Mouse (Mus musculus) limb, embryonic 10.5 days (tissue): ENCODE results near the gene Mdga1. TPM values are rescaled to one million over a fixed set of nuclear protein-coding genes. Genes with fewer than 3 reads are reported as not detected.
A peak's percentile ranks its signal among the peaks of the same experiment; 100 is the strongest.
"Not testable (repeated sequence)": the region's sequence is repeated elsewhere in the genome, so short reads cannot be mapped to it uniquely, and the experiment has no call there.

Source experiments
- DNase-seq: peaks from one replicate; pipeline ENCODE4 v3.0.0-alpha.2; 2017; ENCODE audit warnings: low spot score
- H3K27ac ChIP-seq: fragments of 300-500 bp; sonication (generic); 2 replicates; pipeline ENCODE4 v1.5.1; 2016; ENCODE audit warnings: mild to moderate bottlenecking
- H3K27me3 ChIP-seq: fragments of 300-500 bp; sonication (generic); 2 replicates; pipeline ENCODE4 v1.6.1; 2016; ENCODE audit warnings: low read depth, mild to moderate bottlenecking; ENCODE audit not compliant: poor library complexity, severe bottlenecking
- H3K36me3 ChIP-seq: fragments of 300-500 bp; sonication (generic); 2 replicates; pipeline ENCODE4 v1.6.1; 2016; ENCODE audit warnings: mild to moderate bottlenecking, moderate library complexity
- H3K4me1 ChIP-seq: fragments of 300-500 bp; sonication (generic); 2 replicates; pipeline ENCODE4 v1.6.1; 2016
- H3K4me3 ChIP-seq: fragments of 300-500 bp; sonication (generic); 2 replicates; pipeline ENCODE4 v1.5.1; 2016; ENCODE audit warnings: mild to moderate bottlenecking, moderate library complexity
- H3K9me3 ChIP-seq: fragments of 300-500 bp; sonication (generic); replicated peaks from 2 replicates; pipeline ENCODE4 v1.6.1; 2016; ENCODE audit warnings: mild to moderate bottlenecking
- WGBS: fragments of 180-500 bp; shearing (Covaris S2); methylation state at CpG from one replicate; pipeline ENCODE4 v1.1.7; 2016; 5-methylcytosine and 5-hydroxymethylcytosine counted together
- polyA plus RNA-seq: library from polyadenylated mRNA; unstranded; fragments of >200 nt; fragmentation: Nextera tagmentation; extraction: Ambion mirVana; gene quantifications from 2 replicates; pipeline ENCODE4 v1.2.1, GENCODE M21; 2016

Gene Mdga1
- polyA plus RNA-seq, 1 experiment from 2014 or later: 4.0 TPM

DNA sequence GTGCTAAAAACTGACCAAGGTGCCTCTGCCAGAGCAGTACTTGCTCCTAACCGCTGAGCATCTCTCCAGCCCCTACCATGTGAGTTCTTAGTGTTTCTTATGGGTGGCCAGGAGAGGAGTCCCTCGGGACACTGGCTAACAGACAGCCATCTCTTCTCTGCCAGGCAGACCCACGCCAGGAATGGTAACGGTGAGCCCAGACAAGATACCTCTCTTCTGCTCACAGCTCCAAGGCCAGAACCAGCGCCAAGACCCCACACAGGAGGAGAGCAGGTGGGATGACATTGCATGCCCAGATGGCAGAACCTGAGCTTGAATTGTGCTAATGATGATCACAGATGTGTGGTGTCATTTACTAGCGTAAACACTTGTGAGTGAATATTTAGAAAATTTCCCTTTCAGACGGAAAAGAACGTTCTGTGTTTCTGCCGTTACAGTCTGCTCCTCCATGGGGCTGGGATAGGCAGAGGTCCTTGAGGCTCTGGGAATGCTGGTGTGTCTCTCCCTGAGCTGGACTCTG is 178.3 kb downstream of the Mdga1 start:
- no peak overlapping the region for H3K27ac ChIP-seq
- H3K9me3 ChIP-seq: no peaks in the 10 kb centered on the region; the same call in 1 of the 2 replicates
- H3K36me3 ChIP-seq: no peaks in the 10 kb centered on the region
- DNase-seq: no peak
- peaks cover 15% of the 10 kb centered on the region for H3K27me3 ChIP-seq
- WGBS: 88% methylated on average over 9 of the region's 9 CpGs
- H3K4me3 ChIP-seq: no peak overlapping the region
- H3K4me1 ChIP-seq: peaks cover 26% of the 10 kb centered on the region

DNA sequence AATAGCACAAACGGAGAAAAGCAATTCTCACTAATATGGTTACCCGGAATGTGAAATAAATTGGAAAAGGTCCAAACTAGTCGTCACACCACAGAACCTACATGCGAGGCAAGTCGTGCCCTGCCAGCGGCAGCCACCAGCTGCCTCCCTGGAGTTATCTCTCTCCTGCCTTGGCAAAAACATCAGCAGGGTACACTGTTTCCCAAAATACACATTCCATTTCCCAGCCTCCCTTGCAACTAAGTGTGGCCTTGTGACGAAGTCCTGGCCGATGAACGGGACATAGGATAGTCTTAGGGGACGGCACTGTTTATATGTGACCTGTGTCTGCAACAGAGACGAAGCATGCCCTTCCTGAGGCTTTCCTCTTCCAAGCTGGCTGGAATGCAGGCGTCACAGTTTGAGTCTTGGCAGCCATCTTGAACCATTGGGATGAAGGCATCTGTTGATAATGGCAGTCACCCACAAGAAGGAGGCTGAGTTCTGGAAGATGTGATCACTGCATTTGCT is 179.6 kb downstream of the Mdga1 start:
- H3K36me3 ChIP-seq: no peaks in the 10 kb centered on the region
- H3K4me3 ChIP-seq: no peak overlapping the region
- WGBS: 90% methylated on average over 12 of the region's 12 CpGs
- no peaks in the 10 kb centered on the region; the same call in 1 of the 2 replicates for H3K9me3 ChIP-seq
- H3K4me1 ChIP-seq: peaks cover 13% of the 10 kb centered on the region
- H3K27me3 ChIP-seq: peaks cover 15% of the 10 kb centered on the region
- H3K27ac ChIP-seq: no peak overlapping the region
- DNase-seq: no peak

DNA sequence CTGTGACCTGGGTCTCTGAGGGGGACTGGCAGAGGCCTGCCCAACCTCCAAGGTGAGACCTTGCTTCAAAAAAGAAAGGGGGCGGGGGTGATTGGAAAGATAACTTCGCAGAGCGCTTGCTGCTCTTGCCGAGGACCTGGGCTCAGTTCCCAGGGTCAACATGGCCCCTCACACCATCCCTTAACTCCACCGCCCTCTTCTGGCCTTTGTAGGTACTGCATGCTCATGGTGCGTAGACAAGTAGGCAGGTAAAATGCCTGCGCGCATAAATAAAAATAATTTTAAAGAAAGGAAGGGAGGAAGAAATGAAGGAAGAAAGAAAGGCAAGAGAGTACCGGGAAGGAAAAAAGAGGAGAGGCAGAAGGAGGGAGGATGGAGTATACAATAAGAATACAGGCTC is 180.2 kb downstream of the Mdga1 start:
- 58% methylated on average over 9 of the region's 9 CpGs for WGBS
- DNase-seq: no peak
- peaks cover 12% of the 10 kb centered on the region for H3K27me3 ChIP-seq
- no peaks in the 10 kb centered on the region; the same call in 1 of the 2 replicates for H3K9me3 ChIP-seq
- no peaks in the 10 kb centered on the region for H3K36me3 ChIP-seq
- no peak overlapping the region for H3K27ac ChIP-seq
- H3K4me3 ChIP-seq: no peak overlapping the region
- peaks cover 7% of the 10 kb centered on the region for H3K4me1 ChIP-seq

DNA sequence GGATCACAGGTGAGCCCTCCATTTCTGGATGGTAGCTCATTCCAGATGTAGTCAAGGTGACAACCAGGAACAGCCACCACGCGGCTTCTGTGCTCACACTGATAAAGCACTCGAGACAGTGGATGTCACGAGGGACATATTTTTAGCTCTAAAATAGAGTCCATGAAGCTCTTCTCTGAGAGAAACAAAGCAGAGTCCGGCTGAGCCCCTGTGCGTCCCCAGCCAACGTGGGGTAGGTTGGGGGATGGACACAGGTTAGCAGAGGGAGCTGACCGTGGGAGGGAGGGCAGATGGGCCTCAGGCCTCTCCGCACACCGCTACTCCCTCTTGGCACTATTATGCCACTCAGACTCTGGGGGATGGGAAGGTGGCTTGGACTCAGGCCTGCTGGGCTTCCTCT is 181.3 kb downstream of the Mdga1 start:
- Histone ChIP-seq H3K27me3 (0 out of 2 replicates have a peak, but pooled peaks cover 1% of the 10 kb centered on the region), H3K9me3 (no peaks in the 10 kb centered on the region; the same call in 1 of the 2 replicates), H3K4me1 (0 out of 2 replicates have a peak, but pooled peaks cover 3% of the 10 kb centered on the region), H3K36me3 (no peaks in the 10 kb centered on the region), H3K27ac (no peak overlapping the region), H3K4me3 (no peak overlapping the region)
- 93% methylated on average over 10 of the region's 10 CpGs for WGBS
- DNase-seq: no peak

GRCm38 (mm10) chr17:29784820-29785219 is 185.1 kb downstream of the Mdga1 start:
- peaks cover 4% of the 10 kb centered on the region; the same call in 1 of the 2 replicates for H3K4me1 ChIP-seq
- H3K36me3 ChIP-seq: no peaks in the 10 kb centered on the region
- no peaks in the 10 kb centered on the region; the same call in 1 of the 2 replicates for H3K9me3 ChIP-seq
- no peak overlapping the region for H3K4me3 ChIP-seq
- DNase-seq: no peak
- no peak overlapping the region for H3K27ac ChIP-seq
- WGBS: 82% methylated on average over 9 of the region's 9 CpGs
- no peaks in the 10 kb centered on the region for H3K27me3 ChIP-seq

DNA sequence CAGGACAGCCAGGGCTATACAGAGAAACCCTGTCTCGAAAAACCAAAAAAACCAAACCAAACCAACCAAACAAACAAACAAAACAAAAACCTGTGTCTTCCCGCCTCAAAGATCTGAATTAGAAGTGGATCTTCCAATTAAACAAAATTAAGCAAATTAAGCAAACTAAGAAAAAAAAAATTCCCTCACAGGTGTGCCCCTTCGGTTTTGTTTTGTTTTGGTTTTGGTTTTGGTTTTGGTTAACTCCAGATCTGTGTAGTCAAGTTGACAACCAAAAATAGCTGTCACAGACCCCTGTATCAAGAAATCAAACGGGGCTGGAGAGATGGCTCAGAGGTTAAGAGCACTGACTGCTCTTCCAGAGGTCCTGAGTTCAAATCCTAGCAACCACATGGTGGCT is 188.4 kb downstream of the Mdga1 start:
- not testable (repeated sequence) for H3K27me3 ChIP-seq, H3K36me3 ChIP-seq, H3K27ac ChIP-seq, DNase-seq, H3K4me3 ChIP-seq, H3K9me3 ChIP-seq
- 88% methylated on average over 4 of the region's 4 CpGs for WGBS
- H3K4me1 ChIP-seq: peaks cover 25% of the 10 kb centered on the region

- H3K4me1 ChIP-seq: peaks cover 41% of the 10 kb centered on the region
- no peak overlapping the region for H3K4me3 ChIP-seq
- peak overlapping the region; percentile 14; the same call in 1 of the 2 replicates for H3K27ac ChIP-seq
- no peaks in the 10 kb centered on the region for H3K9me3 ChIP-seq
- H3K36me3 ChIP-seq: no peaks in the 10 kb centered on the region
- 63% methylated on average over 8 of the region's 8 CpGs for WGBS
- DNase-seq: no peak
- H3K27me3 ChIP-seq: peaks cover 11% of the 10 kb centered on the region; the same call in 1 of the 2 replicates
These were observed 191.9 kb downstream of the Mdga1 start for GRCm38 (mm10) chr17:29778021-29778420.

Other genes with a start within 250 kb of the Mdga1 start
- gene Zfand3, start 34.6 kb upstream of the Mdga1 start, polyA plus RNA-seq: 53.9 and 62.8 TPM in 2 replicates